Mouse (Mus musculus) forebrain, embryonic 14.5 days (tissue): ENCODE data around the gene Stmn3. TPM values are rescaled to one million over a fixed set of nuclear protein-coding genes. Genes with fewer than 3 reads are reported as not detected.
"Not testable (repeated sequence)": the region's sequence is repeated elsewhere in the genome, so short reads cannot be mapped to it uniquely, and the experiment has no call there.

Experiments used
- ATAC-seq: fragments of 200-750 bp; cut with Nextera tagmentation; 2 replicates; pipeline ENCODE4 v1.8.0; 2017; ENCODE audit warnings: mild to moderate bottlenecking, moderate library complexity
- DNase-seq: peaks from one replicate; pipeline ENCODE4 v3.0.0-alpha.2; 2015; ENCODE audit warnings: low spot score
- H3K27ac ChIP-seq: fragments of 300-500 bp; sonication (generic); 2 replicates; pipeline ENCODE4 v1.5.1; 2014; ENCODE audit warnings: low read depth, mild to moderate bottlenecking, control low read depth, low read length, moderate library complexity
- H3K27me3 ChIP-seq: fragments of 300-500 bp; sonication (generic); replicated peaks from 2 replicates; pipeline ENCODE4 v1.6.1; 2014; ENCODE audit warnings: low read length, control low read depth, mixed read lengths; ENCODE audit not compliant: control insufficient read depth, insufficient read depth
- H3K36me3 ChIP-seq: fragments of 300-500 bp; sonication (generic); 2 replicates; pipeline ENCODE4 v1.6.1; 2014; ENCODE audit warnings: low read length, control low read depth; ENCODE audit not compliant: control insufficient read depth, insufficient read depth
- H3K4me1 ChIP-seq: fragments of 300-500 bp; sonication (generic); 2 replicates; pipeline ENCODE4 v1.6.1; 2014; ENCODE audit warnings: antibody characterized with exemption, low read length, control low read depth; ENCODE audit not compliant: control insufficient read depth, insufficient read depth
- H3K4me2 ChIP-seq: fragments of 300-500 bp; sonication (generic); 2 replicates; pipeline ENCODE4 v1.6.1; 2014; ENCODE audit warnings: mild to moderate bottlenecking, control low read depth, low read length
- H3K4me3 ChIP-seq: fragments of 300-500 bp; sonication (generic); 2 replicates; pipeline ENCODE4 v1.5.1; 2014; ENCODE audit warnings: low read depth, low read length, control low read depth
- H3K9ac ChIP-seq: fragments of 300-500 bp; sonication (generic); 2 replicates; pipeline ENCODE4 v1.6.1; 2014; ENCODE audit warnings: mild to moderate bottlenecking, low read length, control low read depth, moderate library complexity
- H3K9me3 ChIP-seq: fragments of 300-500 bp; sonication (generic); replicated peaks from 2 replicates; pipeline ENCODE4 v1.6.1; 2016; ENCODE audit warnings: low read length, control low read depth, mixed read lengths; ENCODE audit not compliant: control insufficient read depth
- WGBS: fragments of 180-500 bp; shearing (Covaris S2); extraction: QIAGEN DNeasy Blood & Tissue Kit; methylation state at CpG from one replicate; pipeline ENCODE4 v1.1.7; 2014; 5-methylcytosine and 5-hydroxymethylcytosine counted together
- polyA plus RNA-seq: library from polyadenylated mRNA; unstranded; fragments of >200 nt; fragmentation: Nextera tagmentation; extraction: Ambion mirVana; gene quantifications from 2 replicates; pipeline ENCODE4 v1.2.1, GENCODE M21; 2014

Stmn3 gene
- polyA plus RNA-seq, 1 experiment from 2014 or later = 1,166 TPM

- H3K4me1 ChIP-seq = peaks cover 19% of the 10 kb centered on the region; the same call in 1 of the 2 replicates
- no peak overlapping the region for H3K9ac ChIP-seq
- no peaks in the 10 kb centered on the region for H3K27me3 ChIP-seq
- DNase-seq (no peak), ATAC-seq (no peak)
- no peak overlapping the region for H3K4me3 ChIP-seq
- H3K4me2 ChIP-seq = no peak overlapping the region
- no peaks in the 10 kb centered on the region for H3K9me3 ChIP-seq
- H3K27ac ChIP-seq = no peak overlapping the region
- WGBS = 81% methylated on average over 1 of the region's 1 CpGs
- no peaks in the 10 kb centered on the region for H3K36me3 ChIP-seq
Measured at GRCm38 (mm10) chr2:181290937-181291336, 23.4 kb downstream of the Stmn3 start.

- Histone ChIP-seq H3K4me1 (peaks cover 19% of the 10 kb centered on the region; the same call in 1 of the 2 replicates), H3K36me3 (no peaks in the 10 kb centered on the region), H3K4me2 (peak overlapping the region; percentile 65), H3K9me3 (no peaks in the 10 kb centered on the region), H3K27me3 (no peaks in the 10 kb centered on the region), H3K4me3 (peak overlapping the region; percentile 71), H3K27ac (no peak overlapping the region), H3K9ac (peak overlapping the region; percentile 52; the same call in 1 of the 2 replicates)
- 84% methylated on average over 3 of the region's 3 CpGs for WGBS
- DNase-seq (no peak), ATAC-seq (no peak)
Measured at GRCm38 (mm10) chr2:181288691-181289090, 25.6 kb downstream of the Stmn3 start.

- WGBS = 0% methylated on average over 25 of the region's 38 CpGs
- not testable (repeated sequence) for H3K36me3 ChIP-seq, H3K27me3 ChIP-seq, H3K9me3 ChIP-seq
- Histone ChIP-seq H3K4me2 (peak within 1 kb of the TSS; percentile 65), H3K4me1 (peaks cover 19% of the 10 kb centered on the region; the same call in 1 of the 2 replicates), H3K27ac (peak within 1 kb of the TSS; percentile 96), H3K4me3 (peak within 1 kb of the TSS; percentile 71), H3K9ac (peak within 1 kb of the TSS; percentile 93)
- DNase-seq (peak; percentile 99), ATAC-seq (peak; percentile 97)
Measured at GRCm38 (mm10) chr2:181287958-181288350, 26.3 kb downstream of the Stmn3 start, which contains the start of gene Gmeb2. Gmeb2 (minus strand) TSS chr2:181288035.

- Histone ChIP-seq H3K9me3 (no peaks in the 10 kb centered on the region), H3K27ac (peak overlapping the region; percentile 96), H3K36me3 (peaks cover 6% of the 10 kb centered on the region; the same call in 1 of the 2 replicates), H3K4me3 (peak overlapping the region; percentile 71), H3K27me3 (no peaks in the 10 kb centered on the region), H3K4me1 (peaks cover 19% of the 10 kb centered on the region; the same call in 1 of the 2 replicates), H3K4me2 (peak overlapping the region; percentile 62), H3K9ac (peak overlapping the region; percentile 93)
- ATAC-seq (peak; percentile 83), DNase-seq (peak; percentile 79)
- 0% methylated on average over 13 of the region's 71 CpGs for WGBS
Measured at GRCm38 (mm10) chr2:181287338-181287957, 26.9 kb downstream of the Stmn3 start.

DNA sequence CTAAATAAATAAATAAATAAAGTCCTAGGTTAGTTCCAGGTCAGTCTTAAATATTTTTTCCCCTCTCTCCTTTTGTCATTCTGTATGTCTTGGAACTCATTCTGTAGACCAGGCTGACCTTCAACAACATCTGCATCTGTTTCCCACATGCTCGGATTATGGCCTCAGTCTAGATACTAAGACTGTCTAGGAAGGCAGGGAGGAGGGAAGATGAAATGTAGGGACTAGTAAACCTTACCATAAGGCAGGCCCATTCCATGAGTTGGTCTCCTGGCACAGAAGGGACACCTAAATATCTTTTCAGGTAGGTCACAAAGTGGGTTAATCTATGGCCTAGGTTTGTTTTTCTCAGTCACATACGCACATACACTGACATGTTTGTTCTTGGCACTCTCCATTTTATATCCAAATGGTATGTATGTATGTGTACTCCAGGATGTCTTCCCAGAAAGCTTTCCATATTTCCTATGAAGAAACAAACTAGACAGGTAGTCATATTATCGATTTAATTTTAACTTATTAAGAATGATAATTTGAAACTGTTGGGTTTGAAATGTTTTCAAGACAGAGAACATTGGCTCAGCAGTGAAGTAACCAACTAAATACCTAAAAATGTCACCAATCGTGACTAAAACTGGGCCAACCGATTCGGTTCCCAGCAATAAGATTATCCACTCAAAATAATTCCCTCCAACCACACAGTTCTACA is 27.5 kb downstream of the Stmn3 start:
- no peaks in the 10 kb centered on the region for H3K27me3 ChIP-seq
- H3K9me3 ChIP-seq = no peaks in the 10 kb centered on the region
- H3K4me2 ChIP-seq = peak overlapping the region; percentile 62
- peak overlapping the region; percentile 93 for H3K9ac ChIP-seq
- ATAC-seq = no peak
- peak overlapping the region; percentile 71 for H3K4me3 ChIP-seq
- H3K4me1 ChIP-seq = peaks cover 19% of the 10 kb centered on the region; the same call in 1 of the 2 replicates
- no peak for DNase-seq
- WGBS = 56% methylated on average over 6 of the region's 6 CpGs
- peak overlapping the region; percentile 96 for H3K27ac ChIP-seq
- H3K36me3 ChIP-seq = peaks cover 6% of the 10 kb centered on the region; the same call in 1 of the 2 replicates

DNA sequence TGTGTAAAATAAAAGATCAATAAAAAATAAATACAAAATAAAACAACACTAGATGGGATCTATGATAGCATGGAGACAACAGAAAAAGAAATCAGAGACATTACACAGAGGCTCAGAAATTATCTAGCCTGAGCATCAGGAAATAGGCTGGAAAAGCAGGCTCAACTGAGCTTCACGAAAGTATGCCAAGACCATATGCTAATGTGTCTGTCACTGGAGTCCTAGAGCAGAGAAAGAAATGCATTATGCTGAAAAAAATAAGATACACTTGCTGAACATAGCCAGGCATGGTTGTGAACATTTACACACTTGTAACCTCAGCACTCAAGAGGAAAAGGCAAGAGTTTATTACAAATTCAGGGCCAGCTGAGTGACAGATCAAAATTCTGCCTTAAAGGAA is 34.3 kb downstream of the Stmn3 start:
- Histone ChIP-seq H3K27ac (no peak overlapping the region), H3K27me3 (no peaks in the 10 kb centered on the region), H3K4me1 (no peaks in the 10 kb centered on the region), H3K9me3 (no peaks in the 10 kb centered on the region), H3K36me3 (peaks cover 36% of the 10 kb centered on the region), H3K9ac (no peak overlapping the region), H3K4me2 (no peak overlapping the region), H3K4me3 (no peak overlapping the region)
- DNase-seq (peak; percentile 59), ATAC-seq (no peak)
- WGBS = 63% methylated on average over 1 of the region's 1 CpGs

GRCm38 (mm10) chr2:181277866-181278265 is 36.4 kb downstream of the Stmn3 start:
- H3K27ac ChIP-seq = no peak overlapping the region
- no peaks in the 10 kb centered on the region for H3K9me3 ChIP-seq
- no peak overlapping the region for H3K4me3 ChIP-seq
- no peak overlapping the region for H3K4me2 ChIP-seq
- no peaks in the 10 kb centered on the region for H3K4me1 ChIP-seq
- ATAC-seq = no peak
- H3K9ac ChIP-seq = no peak overlapping the region
- WGBS = 88% methylated on average over 3 of the region's 3 CpGs
- no peaks in the 10 kb centered on the region for H3K27me3 ChIP-seq
- DNase-seq = no peak
- H3K36me3 ChIP-seq = peaks cover 45% of the 10 kb centered on the region

- DNase-seq (no peak), ATAC-seq (no peak)
- peaks cover 48% of the 10 kb centered on the region for H3K36me3 ChIP-seq
- H3K9ac ChIP-seq = no peak overlapping the region
- 83% methylated on average over 1 of the region's 1 CpGs for WGBS
- H3K4me3 ChIP-seq = no peak overlapping the region
- no peak overlapping the region for H3K4me2 ChIP-seq
- H3K27ac ChIP-seq = no peak overlapping the region
- H3K9me3 ChIP-seq = no peaks in the 10 kb centered on the region
- no peaks in the 10 kb centered on the region for H3K4me1 ChIP-seq
- H3K27me3 ChIP-seq = no peaks in the 10 kb centered on the region
Measured at GRCm38 (mm10) chr2:181276766-181277165, 37.5 kb downstream of the Stmn3 start.

- peaks cover 62% of the 10 kb centered on the region for H3K36me3 ChIP-seq
- ATAC-seq = no peak
Measured at GRCm38 (mm10) chr2:181274639-181275038, 39.7 kb downstream of the Stmn3 start.

More at GRCm38 (mm10) chr2:181274639-181275038, 39.7 kb downstream of the Stmn3 start:
- Histone ChIP-seq H3K4me3 (no peak overlapping the region), H3K27me3 (no peaks in the 10 kb centered on the region), H3K4me1 (no peaks in the 10 kb centered on the region), H3K4me2 (no peak overlapping the region), H3K27ac (no peak overlapping the region), H3K9ac (no peak overlapping the region), H3K9me3 (no peaks in the 10 kb centered on the region)
- 85% methylated on average over 4 of the region's 4 CpGs for WGBS
- no peak for DNase-seq
